ENCODE assay signal across 1 mouse cellular context in the genomic region with DNA sequence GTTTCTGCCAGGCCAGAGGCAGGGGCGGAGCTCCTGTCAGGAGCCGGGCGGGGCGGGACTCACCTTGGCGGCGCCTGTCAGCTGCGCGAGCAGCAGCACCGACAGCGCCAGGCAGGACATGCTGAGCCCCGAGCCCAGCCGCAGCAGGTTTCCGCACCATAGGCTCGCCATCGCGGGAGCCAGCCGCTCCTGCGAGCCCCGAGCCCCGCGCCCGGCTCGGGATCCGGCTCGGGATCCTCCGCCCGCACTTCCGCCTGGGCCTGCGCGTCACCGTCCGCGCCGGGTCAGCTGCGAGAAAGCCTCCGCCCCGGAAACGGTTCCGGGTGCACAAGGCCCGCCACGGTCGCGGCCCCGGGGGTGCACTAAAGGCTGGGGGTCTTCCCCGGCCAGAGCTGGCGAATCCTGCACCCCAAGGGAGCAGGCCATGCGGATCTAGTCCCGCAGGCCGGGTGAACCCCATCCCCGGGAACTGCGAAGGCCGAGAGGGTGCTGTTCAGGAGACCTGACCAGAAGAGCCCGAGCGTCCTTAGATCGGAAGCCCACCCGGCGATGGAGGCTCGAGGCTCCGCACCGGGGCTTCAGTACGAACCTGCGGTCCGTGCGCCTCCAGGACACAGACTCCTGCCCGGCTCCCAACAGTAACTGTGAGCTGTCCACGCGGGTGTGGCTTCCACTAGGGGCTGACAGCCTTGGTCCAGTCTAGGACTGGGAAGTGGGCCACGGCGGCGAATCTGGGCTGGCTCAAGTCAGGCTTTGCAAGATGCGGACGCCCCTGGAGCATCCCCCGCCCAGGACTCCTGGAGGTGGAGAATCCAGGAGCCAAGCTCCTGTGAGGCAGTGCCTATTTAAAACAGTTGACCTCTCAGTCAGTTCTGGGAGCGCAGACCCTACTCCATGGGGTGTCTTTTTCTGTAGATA.
A peak's percentile ranks its signal among the peaks of the same experiment; 100 is the strongest.
TF ChIP-seq lines count a peak whose summit lies in the region.

A gene (minus strand): TSS at position 868 of the 918 bp plus-strand sequence.

TF ChIP-seq in MEL, 35 proteins besides CTCF, POLR2A, EP300 and RAD21 (continued from another document):
- TF ChIP-seq USF2 (IDR thresholded peaks at IDR 0.05; ENCODE audit: borderline replicate concordance in 1 of 2, insufficient read depth in 1 of 2, low read depth in 1 of 2, low read length in 2 of 2) (no peak), ZMIZ1 (IDR thresholded peaks at IDR 0.05; ENCODE audit: low read depth, low read length) (0 out of 2 replicates have a peak, but pooled peaks have one; percentile 39), TAL1 (IDR thresholded peaks at IDR 0.05; ENCODE audit: low read length) (no peak), ZKSCAN1 (IDR thresholded peaks at IDR 0.05; ENCODE audit: low read depth, low read length) (no peak), GABPA (IDR thresholded peaks at IDR 0.05; ENCODE audit: low read depth, low read length) (no peak), POLR2AphosphoS2 (IDR thresholded peaks at IDR 0.05; ENCODE audit: low read length) (peak; percentile 68; the same call in 1 of the 2 replicates), MXI1 (IDR thresholded peaks at IDR 0.05; ENCODE audit: low read depth, low read length) (peak; percentile 71; the same call in 1 of the 2 replicates), MAZ (IDR thresholded peaks at IDR 0.05; ENCODE audit: low read depth, low read length) (peak; percentile 40; the same call in 1 of the 2 replicates)
